15 mouse cellular contexts compared by ENCODE assay signal in genomic region chr3:49686182-49686895, GRCm38 (mm10).
DNase-seq lines count a peak whose midpoint lies in the region; ATAC-seq and TF ChIP-seq lines count a peak whose summit lies in the region.
"Had no signal": no experiment of that assay in that cellular context is flagged by ENCODE, and none has a peak within 500 bp of the region (broad histone marks: within the 10 kb centered on the region; RNA-seq: fewer than 3 reads in every experiment).

No protein-coding gene starts in this region.

- H3K9me3 ChIP-seq in liver, postnatal 0 days (ENCODE audit: low read length), result no peaks in the 10 kb centered on the region
- H3K9me3 ChIP-seq: forebrain, embryonic 10.5 days; hindbrain, embryonic 13.5 days; limb, embryonic 13.5 days had no signal

- WGBS in liver, postnatal 0 days (ENCODE audit: insufficient replicate concordance), result 30% methylated on average over 4 of the region's 4 CpGs

- peak; percentile 8 for DNase-seq in embryo, embryonic 10.5 days (ENCODE audit: low spot score)
- no peak for DNase-seq in embryo, embryonic 10 days (ENCODE audit: low spot score)
- no peak for DNase-seq in liver, postnatal 0 days
- DNase-seq in liver (no peak), Patski (ENCODE audit: low read depth, low spot score) (no peak)
- peak; percentile 2 for DNase-seq in lung, postnatal 10 days
- no peak for DNase-seq in layer of hippocampus, adult 8-10 months (ENCODE audit: low spot score in 2 of 2)
- no peak for DNase-seq in right cerebral cortex, postnatal 14 days
- DNase-seq: cerebellum, adult 9-10 months; midbrain, embryonic 14.5 days; thymus, adult 2 months had no signal

- in situ Hi-C loops in Patski (cut with MboI; ENCODE audit: low pct_unique_long_range_greater_than_20kb), result no loop called here

- TF ChIP-seq EP300 in liver, postnatal 0 days (IDR thresholded peaks at IDR 0.05; ENCODE audit: low read depth), result peak; percentile 23; the same call in 1 of the 2 replicates

- CTCF ChIA-PET in Patski (lab: Charles Lee), result interaction anchor here (1.8 to 2.8 kb wide), 3 partner anchors 10 to 27 kb away, joined by 4 to 7 read pairs (median 4); no protein-coding TSS in a partner anchor

- no peaks in the 10 kb centered on the region for H3K36me3 ChIP-seq in liver, postnatal 0 days (replicated peaks; ENCODE audit: insufficient read depth, low read length)
- H3K36me3 ChIP-seq: forebrain, embryonic 10.5 days; hindbrain, embryonic 13.5 days; limb, embryonic 13.5 days had no signal

- H3K4me3 ChIP-seq in liver, postnatal 0 days (ENCODE audit: low read depth, low read length), result no peak overlapping the region
- H3K4me3 ChIP-seq: forebrain, embryonic 10.5 days; hindbrain, embryonic 13.5 days; limb, embryonic 13.5 days had no signal

- peak; percentile 40 for ATAC-seq in liver, postnatal 0 days
- ATAC-seq in Patski, result peak; percentile 82
- ATAC-seq: intestine, postnatal 0 days had no signal

- POLR2A ChIA-PET in Patski (lab: Charles Lee), result no interaction called here

- no peak overlapping the region for H3K9ac ChIP-seq in liver, postnatal 0 days (replicated peaks)
- H3K9ac ChIP-seq: hindbrain, embryonic 13.5 days; limb, embryonic 13.5 days had no signal

- no peak overlapping the region for H3K27ac ChIP-seq in liver, postnatal 0 days (ENCODE audit: low read depth)
- H3K27ac ChIP-seq: forebrain, embryonic 10.5 days; hindbrain, embryonic 13.5 days; limb, embryonic 13.5 days had no signal

- TF ChIP-seq CTCF in liver, postnatal 0 days (IDR thresholded peaks at IDR 0.05; ENCODE audit: low read depth), result no peak
- TF ChIP-seq CTCF in Patski (IDR thresholded peaks at IDR 0.05), result no peak

- H3K4me1 ChIP-seq in liver, postnatal 0 days (ENCODE audit: insufficient read depth), result no peaks in the 10 kb centered on the region
- H3K4me1 ChIP-seq: forebrain, embryonic 10.5 days; hindbrain, embryonic 13.5 days; limb, embryonic 13.5 days had no signal

- H3K4me2 ChIP-seq in liver, postnatal 0 days (ENCODE audit: low read depth, low read length), result no peak overlapping the region
- H3K4me2 ChIP-seq: hindbrain, embryonic 13.5 days; limb, embryonic 13.5 days had no signal

- H3K27me3 ChIP-seq in liver, postnatal 0 days (ENCODE audit: insufficient read depth, low read length), result no peaks in the 10 kb centered on the region
- no peaks in the 10 kb centered on the region for H3K27me3 ChIP-seq in Patski
- H3K27me3 ChIP-seq: hindbrain, embryonic 13.5 days; limb, embryonic 13.5 days had no signal

Comparison
In these comparisons a context has a peak if more than half of its experiments do, and no peak if none do; other contexts are left out.
1. DNase-seq: peak in embryo, embryonic 10.5 days (single experiment) and lung, postnatal 10 days (single experiment); none in embryo, embryonic 10 days (single experiment), liver, postnatal 0 days (single experiment), liver (single experiment), Patski (single experiment), layer of hippocampus, adult 8-10 months (0 of 2) and right cerebral cortex, postnatal 14 days (single experiment).